Mouse (Mus musculus) limb, embryonic 14.5 days (tissue): ENCODE data around the gene Arhgef7. TPM values are rescaled to one million over a fixed set of nuclear protein-coding genes. Genes with fewer than 3 reads are reported as not detected.

Experiments used
- ATAC-seq: fragments of 200-750 bp; cut with Nextera tagmentation; 2 replicates; pipeline ENCODE4 v1.8.0; 2017; ENCODE audit warnings: low read depth, moderate number of reproducible peaks, moderate TSS enrichment; ENCODE audit not compliant: low FRiP score
- DNase-seq: peaks from one replicate; pipeline ENCODE4 v3.0.0-alpha.2; 2015; ENCODE audit warnings: low spot score
- H3K27ac ChIP-seq: fragments of 300-500 bp; sonication (generic); replicated peaks from 2 replicates; pipeline ENCODE4 v1.5.1; 2014; ENCODE audit warnings: low read depth, mild to moderate bottlenecking, low read length, moderate library complexity, mixed read lengths
- H3K27me3 ChIP-seq: fragments of 300-500 bp; sonication (generic); 2 replicates; pipeline ENCODE4 v1.6.1; 2014; ENCODE audit warnings: low read length, mixed read lengths; ENCODE audit not compliant: control insufficient read depth, insufficient read depth
- H3K36me3 ChIP-seq: fragments of 300-500 bp; sonication (generic); 2 replicates; pipeline ENCODE4 v1.6.1; 2014; ENCODE audit warnings: mild to moderate bottlenecking, low read length, moderate library complexity, mixed read lengths; ENCODE audit not compliant: control insufficient read depth, insufficient read depth
- H3K4me1 ChIP-seq: fragments of 300-500 bp; sonication (generic); 2 replicates; pipeline ENCODE4 v1.6.1; 2014; ENCODE audit warnings: antibody characterized with exemption, low read length, mixed read lengths; ENCODE audit not compliant: control insufficient read depth, insufficient read depth
- H3K4me2 ChIP-seq: fragments of 300-500 bp; sonication (generic); replicated peaks from 2 replicates; pipeline ENCODE4 v1.6.1; 2014; ENCODE audit warnings: low read depth, mild to moderate bottlenecking, low read length, moderate library complexity; ENCODE audit not compliant: severe bottlenecking
- H3K4me3 ChIP-seq: fragments of 300-500 bp; sonication (generic); replicated peaks from 2 replicates; pipeline ENCODE4 v1.5.1; 2014; ENCODE audit warnings: low read length
- H3K9ac ChIP-seq: fragments of 300-500 bp; sonication (generic); 2 replicates; pipeline ENCODE4 v1.6.1; 2014; ENCODE audit warnings: mild to moderate bottlenecking, low read depth, low read length, moderate library complexity; ENCODE audit not compliant: severe bottlenecking
- H3K9me3 ChIP-seq: fragments of 300-500 bp; sonication (generic); 2 replicates; pipeline ENCODE4 v1.6.1; 2016; ENCODE audit warnings: low read length; ENCODE audit not compliant: control insufficient read depth
- POLR2A ChIP-seq: fragments of 200-500 bp; IDR thresholded peaks from 2 replicates; pipeline ENCODE4 v1.8.0; 2012; ENCODE audit warnings: inconsistent platforms, mild to moderate bottlenecking, moderate library complexity, borderline replicate concordance; ENCODE audit not compliant: insufficient read depth, insufficient read length; ENCODE audit errors: extremely low read depth
- WGBS: fragments of 180-500 bp; shearing (Covaris S2); extraction: QIAGEN DNeasy Blood & Tissue Kit; methylation state at CpG from one replicate; pipeline ENCODE4 v1.1.7; 2014; 5-methylcytosine and 5-hydroxymethylcytosine counted together
- polyA plus RNA-seq, 2 experiments: library from polyadenylated mRNA; depleted of rRNA in 1 of 2; stranded (reverse) in 1 of 2; unstranded in 1 of 2; fragments of >200 nt; fragmentation: Nextera tagmentation in 1 of 2; extraction: Ambion mirVana in 1 of 2; gene quantifications; 2 replicates each; pipeline versions ENCODE4 v1.2.1 to v1.2.3; 2012 to 2014

The Arhgef7 gene
- polyA plus RNA-seq, 2 experiments: 52.6 to 54.4 TPM

DNA sequence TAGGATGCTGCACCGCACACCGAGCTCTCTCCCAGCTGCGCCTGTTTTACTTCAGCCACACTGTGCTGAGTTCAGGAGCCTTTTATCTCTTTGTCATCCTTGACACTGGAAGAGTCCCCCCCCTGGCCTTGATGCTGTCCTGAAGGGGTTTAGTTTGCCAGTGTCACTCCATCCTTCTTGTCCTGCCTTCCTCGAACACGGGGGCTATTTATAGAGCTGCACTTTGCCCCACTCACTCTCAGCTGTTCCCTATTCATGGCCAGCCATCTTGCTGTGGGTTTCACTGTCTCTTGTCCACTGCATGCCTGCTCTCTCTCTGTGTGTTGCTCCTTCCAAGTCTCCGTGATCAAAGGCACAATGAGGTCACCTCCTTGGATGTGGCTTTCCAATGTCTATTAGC, 22.0 kb downstream of the Arhgef7 start:
- Histone ChIP-seq H3K4me2 (no peak overlapping the region), H3K27ac (no peak overlapping the region), H3K9ac (no peak overlapping the region), H3K4me1 (no peaks in the 10 kb centered on the region; the same call in 1 of the 2 replicates), H3K4me3 (no peak overlapping the region), H3K36me3 (no peaks in the 10 kb centered on the region), H3K27me3 (no peaks in the 10 kb centered on the region), H3K9me3 (no peaks in the 10 kb centered on the region)
- no peak for DNase-seq
- WGBS: 47% methylated on average over 6 of the region's 6 CpGs
- no peak for TF ChIP-seq POLR2A
- ATAC-seq: no peak

DNA sequence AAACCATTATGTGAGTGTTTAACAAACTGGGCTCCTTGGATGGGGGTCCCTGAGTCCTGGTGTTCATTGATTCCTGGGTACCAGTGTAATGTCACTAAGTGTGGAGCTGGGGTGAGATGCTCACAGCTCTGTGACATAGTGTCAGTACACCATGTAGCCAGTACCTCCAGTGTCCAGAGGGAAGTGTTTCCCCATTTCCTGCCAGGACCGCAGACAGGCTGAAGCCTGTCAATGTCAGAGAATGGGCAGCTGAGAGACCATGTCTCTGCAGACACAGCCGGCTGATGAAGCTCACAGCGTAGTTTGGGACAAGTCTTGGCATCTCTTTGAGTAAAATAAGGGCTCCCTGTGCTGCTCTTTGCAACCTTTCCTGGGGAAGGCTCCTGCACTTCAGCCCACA, 24.8 kb downstream of the Arhgef7 start:
- 89% methylated on average over 3 of the region's 3 CpGs for WGBS
- no peak overlapping the region for H3K4me2 ChIP-seq
- DNase-seq (no peak), ATAC-seq (no peak)
- no peak overlapping the region for H3K4me3 ChIP-seq
- H3K9ac ChIP-seq: no peak overlapping the region
- no peaks in the 10 kb centered on the region for H3K9me3 ChIP-seq
- H3K4me1 ChIP-seq: no peaks in the 10 kb centered on the region
- no peaks in the 10 kb centered on the region for H3K27me3 ChIP-seq
- H3K36me3 ChIP-seq: no peaks in the 10 kb centered on the region
- no peak for TF ChIP-seq POLR2A
- no peak overlapping the region for H3K27ac ChIP-seq

DNA sequence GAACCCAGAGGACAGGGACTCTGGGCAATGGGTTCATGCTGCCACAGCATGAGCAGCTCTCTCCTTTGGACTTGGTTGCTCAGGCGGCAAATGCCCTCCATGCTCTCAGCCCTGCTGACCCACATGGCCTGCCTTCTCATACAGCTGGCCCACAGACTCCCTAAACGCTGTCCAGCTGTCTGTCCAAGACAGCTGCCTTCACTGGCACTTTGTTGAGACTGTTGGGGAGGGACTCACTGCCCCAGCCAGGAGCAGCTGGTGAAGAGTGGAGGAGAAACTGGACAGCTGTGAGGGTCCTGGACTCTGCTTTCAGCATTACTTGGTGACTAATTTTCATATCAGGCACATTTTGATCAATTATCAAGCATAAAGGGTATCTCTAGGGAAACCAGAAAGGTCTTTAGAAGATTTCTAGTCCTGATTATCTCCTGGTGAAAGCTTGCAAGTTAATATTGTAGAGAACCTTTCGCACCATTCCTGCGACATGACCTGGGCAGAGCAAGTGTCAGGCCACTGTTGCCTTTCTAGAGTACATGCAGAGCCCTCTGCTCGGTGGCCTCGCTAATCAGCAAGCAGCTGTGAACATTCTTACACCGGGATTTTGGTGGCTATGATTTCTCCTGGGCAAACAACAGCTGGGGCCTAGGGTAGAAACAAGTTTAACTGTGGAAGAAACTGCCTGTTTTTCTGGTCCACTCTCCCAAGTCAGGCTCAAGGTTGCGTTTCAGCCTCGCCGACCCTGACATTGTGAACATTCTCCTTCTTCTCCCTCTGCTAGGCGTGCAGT, 25.8 kb downstream of the Arhgef7 start:
- WGBS: 72% methylated on average over 11 of the region's 11 CpGs
- H3K9ac ChIP-seq: no peak overlapping the region
- no peaks in the 10 kb centered on the region for H3K27me3 ChIP-seq
- H3K27ac ChIP-seq: no peak overlapping the region
- no peak for TF ChIP-seq POLR2A
- peak; percentile 62 for DNase-seq
- ATAC-seq: peak; percentile 53; the same call in 1 of the 2 replicates
- no peak overlapping the region for H3K4me3 ChIP-seq
- H3K9me3 ChIP-seq: no peaks in the 10 kb centered on the region
- H3K4me2 ChIP-seq: no peak overlapping the region
- no peaks in the 10 kb centered on the region for H3K4me1 ChIP-seq
- no peaks in the 10 kb centered on the region for H3K36me3 ChIP-seq

DNA sequence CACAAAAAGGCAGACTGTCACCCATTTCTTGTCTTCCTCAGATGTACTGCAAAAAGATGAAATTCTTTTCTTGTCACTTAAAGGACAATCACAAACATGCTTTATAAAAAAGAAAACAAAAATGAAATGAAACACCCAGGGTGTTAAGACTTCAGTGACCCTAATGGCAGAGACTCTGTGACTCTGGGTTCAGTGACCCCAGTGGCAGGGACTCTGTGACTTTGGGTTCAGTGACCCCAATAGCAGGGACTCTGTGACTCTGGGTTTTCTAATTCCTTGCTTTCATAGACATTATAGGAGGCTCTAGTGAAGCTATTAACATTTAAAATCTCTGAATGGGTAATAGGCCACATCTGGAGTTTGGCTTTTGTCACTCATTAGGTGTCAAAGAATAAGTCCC, 27.2 kb downstream of the Arhgef7 start:
- Histone ChIP-seq H3K4me2 (no peak overlapping the region), H3K27ac (no peak overlapping the region), H3K4me1 (no peaks in the 10 kb centered on the region), H3K9me3 (no peaks in the 10 kb centered on the region), H3K36me3 (no peaks in the 10 kb centered on the region), H3K4me3 (no peak overlapping the region), H3K9ac (no peak overlapping the region), H3K27me3 (no peaks in the 10 kb centered on the region)
- TF ChIP-seq POLR2A: no peak
- ATAC-seq: no peak
- no peak for DNase-seq

DNA sequence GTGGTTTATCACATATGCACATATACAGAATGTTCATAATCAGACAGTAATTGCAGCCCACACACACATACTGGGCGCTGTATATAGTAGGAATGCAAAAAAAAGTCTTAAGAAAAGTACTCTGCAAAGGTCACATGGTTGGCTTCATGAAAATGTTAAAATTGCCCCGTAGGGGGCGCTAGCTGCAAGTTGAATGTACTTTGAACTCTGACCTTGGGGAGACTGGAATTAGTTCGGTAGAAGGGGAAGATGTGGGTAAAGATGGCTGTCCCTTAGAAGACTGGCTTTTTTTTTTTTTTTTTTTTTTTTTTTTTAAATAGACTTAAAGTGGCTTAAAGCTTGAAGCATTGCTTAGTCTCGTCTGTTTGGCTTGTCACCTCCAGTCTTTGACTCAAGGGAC, 28.4 kb downstream of the Arhgef7 start:
- no peak for TF ChIP-seq POLR2A
- Histone ChIP-seq H3K9ac (no peak overlapping the region), H3K9me3 (no peaks in the 10 kb centered on the region), H3K27me3 (no peaks in the 10 kb centered on the region), H3K36me3 (no peaks in the 10 kb centered on the region), H3K4me3 (no peak overlapping the region), H3K4me1 (no peaks in the 10 kb centered on the region), H3K4me2 (no peak overlapping the region), H3K27ac (no peak overlapping the region)
- ATAC-seq (no peak), DNase-seq (peak; percentile 50)
- 14% methylated on average over 5 of the region's 5 CpGs for WGBS
